Mouse (Mus musculus): ENCODE results near the gene Larp1b.

The Larp1b gene

DNA sequence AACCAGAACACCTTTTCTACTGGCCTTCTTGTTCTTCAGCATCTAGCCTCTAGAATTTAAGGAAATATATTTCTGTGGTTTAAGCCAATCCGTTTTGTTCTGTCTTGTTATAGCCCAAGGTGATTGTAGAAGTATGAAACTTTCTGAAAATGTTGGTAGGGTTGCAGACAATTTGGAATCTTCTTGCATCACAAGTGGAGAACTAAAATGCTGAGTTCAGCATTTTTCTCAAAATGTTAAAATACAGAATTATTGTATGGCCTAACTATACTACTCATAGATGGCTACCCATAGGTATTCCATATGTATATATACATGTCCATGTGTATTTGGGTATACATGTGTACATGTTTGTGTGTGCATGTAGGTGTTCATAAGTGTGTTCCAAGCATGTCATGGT lies 81.1 kb downstream of the Larp1b start:
- DNase-seq = no peak

DNA sequence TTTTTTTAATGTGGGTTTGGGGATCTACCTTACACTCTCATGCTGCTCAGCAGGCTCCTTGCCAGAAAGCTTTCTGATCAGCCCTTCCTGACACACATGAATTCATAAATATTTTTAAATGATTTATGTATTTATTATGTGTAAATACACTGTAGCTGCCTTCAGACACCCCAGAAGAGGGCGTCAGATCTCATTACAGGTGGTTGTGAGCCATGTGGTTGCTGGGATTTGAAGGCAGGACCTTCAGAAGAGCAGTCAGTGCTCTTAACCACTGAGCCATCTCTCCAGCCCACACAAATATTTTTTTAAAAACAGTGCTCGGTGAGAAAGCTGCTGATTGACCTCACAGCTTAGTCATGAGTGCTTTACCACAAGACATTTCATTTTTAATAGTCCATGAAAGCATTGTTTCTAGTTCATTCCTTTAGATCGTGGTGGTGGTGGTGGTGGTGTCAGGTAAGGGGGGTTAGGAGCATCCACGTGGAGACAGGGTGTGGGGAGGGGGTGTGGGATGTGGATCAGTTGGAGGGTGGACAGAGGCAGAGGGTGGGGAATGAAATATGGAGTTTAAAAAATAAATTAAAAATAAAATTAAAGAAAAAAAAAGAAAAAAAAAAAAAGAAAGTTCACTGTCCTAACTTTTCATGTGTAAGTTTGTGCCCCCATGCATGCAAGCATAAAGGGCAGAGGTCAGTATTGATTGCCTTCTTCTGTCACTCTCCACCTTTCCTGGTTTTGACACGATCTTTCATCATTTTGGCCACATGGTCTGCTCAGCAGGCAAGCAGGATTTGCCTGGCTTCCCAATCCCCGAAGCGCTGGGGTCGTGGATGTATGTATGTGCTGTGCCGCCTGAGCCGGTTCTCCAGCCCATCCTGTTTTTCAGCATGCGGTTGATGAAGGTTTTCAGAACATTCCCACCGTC lies 81.9 kb downstream of the Larp1b start:
- no peak for DNase-seq

DNA sequence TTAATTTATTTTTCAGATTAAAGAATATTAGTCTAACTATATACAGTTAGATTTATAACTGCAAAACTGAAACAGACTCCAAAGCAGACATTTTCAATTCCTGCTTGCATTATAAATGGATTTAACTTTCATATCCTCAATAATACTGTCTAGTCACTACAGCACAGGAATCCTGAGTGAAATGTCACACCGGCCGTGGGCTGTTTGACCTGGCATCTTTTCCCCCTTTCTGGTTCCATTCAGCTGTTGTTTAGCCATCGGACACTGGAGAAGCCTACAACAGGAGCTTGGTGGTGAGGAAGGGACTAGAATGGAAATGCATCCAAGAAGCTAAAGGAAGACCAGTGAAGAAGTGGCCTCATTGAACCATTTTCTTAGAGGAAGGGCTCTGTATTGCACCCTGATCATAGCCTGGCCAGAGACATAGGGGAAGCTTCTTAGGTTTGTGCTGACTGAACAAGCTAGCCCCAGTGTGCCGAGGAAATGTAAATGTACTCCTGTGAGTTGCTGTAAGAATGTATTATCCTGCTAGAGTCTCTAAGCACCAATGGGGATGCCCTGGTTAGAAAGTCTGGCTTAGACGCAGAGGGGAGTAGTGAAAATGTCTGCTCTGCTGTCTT lies 88.8 kb downstream of the Larp1b start:
- DNase-seq = no peak

DNA sequence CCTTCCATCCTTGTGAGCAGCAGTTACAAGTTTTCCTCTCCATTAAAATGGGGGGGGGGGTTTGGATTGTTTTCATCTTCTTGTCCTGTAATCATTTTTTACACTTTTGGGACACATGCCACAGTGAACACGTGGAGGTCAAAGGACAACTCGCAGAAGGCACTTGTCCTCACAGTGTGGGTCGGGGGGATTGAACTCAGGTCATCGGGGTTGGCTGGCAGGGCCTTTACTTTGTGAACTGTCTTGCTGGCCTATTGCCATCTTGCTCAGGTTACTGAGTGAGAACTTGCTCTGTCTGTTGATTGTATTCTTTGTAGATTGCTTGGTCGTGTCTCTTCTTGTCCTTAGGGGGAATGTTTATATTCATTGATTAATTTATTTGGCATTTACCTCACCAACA lies 91.6 kb downstream of the Larp1b start:
- DNase-seq = no peak

DNA sequence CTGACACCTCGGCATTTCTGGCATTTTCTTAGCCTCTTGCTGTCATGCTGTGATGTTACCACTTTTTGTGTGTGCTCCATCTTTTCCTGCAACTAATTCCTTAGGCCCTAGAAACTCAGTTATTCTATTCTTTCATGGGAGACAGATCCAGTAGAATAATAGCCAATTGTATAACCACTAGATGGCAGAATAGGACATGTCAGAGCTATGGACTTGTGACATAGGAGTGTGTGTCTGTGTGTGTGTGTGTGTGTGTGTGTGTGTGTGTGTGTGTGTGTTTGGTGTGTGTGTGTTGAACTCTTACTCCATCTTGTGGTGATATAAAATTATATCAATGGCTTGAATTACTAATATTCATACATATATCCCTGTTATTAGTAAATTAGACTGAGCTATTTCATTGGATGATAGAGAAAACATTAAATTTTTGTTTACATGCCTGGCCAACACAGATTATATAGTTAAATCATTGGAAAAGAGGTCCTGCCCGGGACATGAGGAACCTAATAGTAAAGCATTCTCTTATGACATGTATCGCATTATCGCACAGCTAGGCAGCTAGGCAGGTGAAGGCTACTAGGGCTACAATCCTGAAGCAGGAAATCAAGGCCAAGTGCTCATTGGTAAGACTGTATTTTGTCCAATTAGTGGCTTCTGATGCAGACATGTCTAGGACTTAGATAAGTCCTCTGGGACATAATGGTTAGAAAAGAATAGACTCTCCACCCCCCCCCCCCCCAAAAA lies 92.7 kb downstream of the Larp1b start:
- DNase-seq = peak; percentile 29

DNA sequence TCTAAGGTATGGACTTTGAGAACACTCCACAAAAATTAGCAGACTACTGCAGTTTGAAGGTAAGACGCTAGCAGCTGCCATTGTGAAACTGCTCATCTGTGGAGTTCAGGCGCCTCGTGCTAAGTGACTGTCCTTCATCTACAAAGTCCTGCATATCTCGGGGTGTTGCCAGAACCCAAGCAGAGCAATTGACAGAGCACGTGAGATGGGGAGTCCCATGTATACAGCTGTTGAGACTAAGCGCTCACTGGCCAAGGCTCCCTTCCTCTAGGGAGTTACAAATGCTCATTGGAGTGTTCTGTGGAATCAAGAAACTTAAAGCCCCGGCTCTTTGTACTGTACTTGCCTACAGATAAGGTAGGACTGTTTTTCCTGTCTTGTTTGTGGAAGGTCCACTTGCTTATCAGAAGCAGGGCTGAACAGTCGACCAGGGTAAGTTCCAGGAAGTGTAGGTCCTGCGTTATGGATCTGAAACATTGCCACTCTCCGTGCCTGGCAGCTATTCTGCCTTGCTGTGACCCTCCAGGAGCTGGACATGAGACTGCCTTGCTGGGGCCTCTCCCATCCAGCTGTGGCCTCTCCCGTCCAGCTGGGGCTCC lies 94.2 kb downstream of the Larp1b start:
- no peak for DNase-seq

DNA sequence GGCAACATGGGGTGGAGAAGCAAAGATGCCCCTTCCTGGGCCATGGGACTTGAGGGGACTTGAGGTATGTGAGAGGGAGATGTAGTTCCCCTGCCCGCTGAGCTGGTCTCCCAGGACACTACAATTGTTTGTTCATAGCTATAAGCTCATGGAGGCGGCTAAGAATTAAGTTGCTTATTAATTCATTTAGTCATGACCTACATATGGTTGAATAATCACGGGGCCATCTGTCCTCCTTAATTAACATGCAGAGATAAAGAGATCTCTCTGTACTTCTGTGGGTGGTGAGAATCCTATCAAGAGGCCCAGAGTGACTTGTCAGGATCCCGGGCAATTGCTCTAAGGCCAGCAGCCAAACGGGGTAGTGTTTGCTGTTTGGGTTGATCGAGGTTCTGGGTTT lies 98.2 kb downstream of the Larp1b start:
- DNase-seq = no peak

DNA sequence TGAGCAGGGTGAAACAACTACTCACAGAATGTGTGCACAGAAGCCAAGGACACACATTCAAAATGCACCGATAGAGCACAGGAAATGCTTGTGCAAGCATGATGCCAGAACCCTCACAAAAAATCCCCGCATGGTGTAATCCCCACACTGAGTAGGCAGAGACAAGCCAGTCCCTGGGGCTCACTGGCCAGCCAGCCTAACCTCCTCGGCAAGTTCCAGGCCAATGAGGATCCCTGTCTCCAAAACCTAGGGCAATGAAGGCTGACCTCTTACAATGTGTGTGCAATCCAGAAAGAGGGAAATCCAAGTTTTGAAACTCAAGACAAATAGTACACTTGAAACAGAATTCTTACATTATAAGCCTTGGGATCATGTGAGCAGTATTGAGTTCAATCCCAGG lies 103.7 kb downstream of the Larp1b start:
- no peak for DNase-seq

DNA sequence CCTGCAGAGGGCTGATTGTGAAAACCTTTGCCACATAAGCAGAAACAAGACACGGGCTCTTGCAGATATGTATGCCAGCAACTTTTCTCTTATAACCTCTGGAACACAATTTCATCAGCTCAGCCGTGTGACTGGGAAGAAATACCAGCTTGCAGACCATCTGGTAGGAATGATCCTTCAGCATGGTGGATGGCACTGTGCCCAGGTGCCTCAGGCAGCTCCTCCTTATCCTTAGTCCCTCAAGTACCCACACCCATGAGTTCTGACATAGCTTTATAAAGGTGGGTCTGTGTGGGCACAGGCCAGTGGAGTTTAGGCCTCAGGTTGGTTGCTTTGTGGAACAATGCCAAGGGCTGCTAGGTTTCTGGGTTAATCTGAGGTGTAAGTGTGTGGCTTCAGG lies 108.8 kb downstream of the Larp1b start:
- DNase-seq = no peak

DNA sequence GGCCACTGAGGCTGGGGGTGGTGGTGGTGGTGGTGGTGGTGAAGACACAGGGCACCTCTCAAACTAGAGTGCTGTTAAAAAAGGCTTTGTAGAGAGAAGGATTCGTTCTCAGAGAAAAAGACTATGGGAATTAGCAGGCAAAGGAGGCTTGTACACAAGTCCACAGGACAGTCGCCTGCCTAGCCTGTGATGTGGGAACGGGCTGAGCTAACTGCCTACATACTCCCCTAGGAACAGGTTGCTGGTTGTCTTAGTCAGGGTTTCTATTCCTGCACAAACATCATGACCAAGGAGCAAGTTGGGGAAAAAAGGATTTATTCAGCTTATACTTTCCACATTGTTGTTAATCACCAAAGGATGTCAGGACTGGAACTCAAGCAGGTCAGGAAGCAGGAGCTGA lies 109.6 kb downstream of the Larp1b start:
- DNase-seq = no peak

DNA sequence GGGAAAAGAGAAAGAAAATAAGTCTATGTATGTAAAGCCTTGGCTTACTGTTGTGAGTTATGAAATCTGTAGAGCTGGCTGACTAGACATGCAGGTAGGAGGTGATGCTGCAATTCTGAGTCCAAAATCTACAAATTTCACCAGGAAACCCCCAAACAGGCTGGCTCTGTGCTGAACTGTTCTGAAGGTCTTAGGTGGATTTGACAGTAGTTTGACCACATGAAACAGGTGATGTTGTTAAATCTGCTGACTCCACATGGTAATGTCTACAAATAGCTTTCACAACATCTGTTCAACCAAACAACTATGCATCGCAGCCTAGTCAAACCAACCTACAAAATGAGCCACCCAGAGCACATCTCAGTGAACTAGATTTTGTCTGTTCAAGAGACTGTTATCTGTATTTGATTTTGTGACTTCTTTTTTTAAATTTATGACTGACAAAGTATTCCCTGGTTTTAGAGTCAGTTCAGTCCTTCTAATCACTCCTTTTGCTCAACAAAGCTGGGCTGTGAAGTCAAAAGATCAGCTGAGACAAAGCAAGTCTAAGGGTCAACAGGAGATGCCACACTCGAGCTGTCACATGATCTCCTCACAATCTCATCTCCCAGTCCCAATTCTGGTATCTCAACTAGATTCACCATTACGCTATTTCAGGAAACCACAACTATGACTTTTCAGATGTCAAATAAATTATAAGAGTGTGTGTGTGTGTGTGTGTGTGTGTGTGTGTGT lies 112.4 kb downstream of the Larp1b start:
- no peak for DNase-seq

DNA sequence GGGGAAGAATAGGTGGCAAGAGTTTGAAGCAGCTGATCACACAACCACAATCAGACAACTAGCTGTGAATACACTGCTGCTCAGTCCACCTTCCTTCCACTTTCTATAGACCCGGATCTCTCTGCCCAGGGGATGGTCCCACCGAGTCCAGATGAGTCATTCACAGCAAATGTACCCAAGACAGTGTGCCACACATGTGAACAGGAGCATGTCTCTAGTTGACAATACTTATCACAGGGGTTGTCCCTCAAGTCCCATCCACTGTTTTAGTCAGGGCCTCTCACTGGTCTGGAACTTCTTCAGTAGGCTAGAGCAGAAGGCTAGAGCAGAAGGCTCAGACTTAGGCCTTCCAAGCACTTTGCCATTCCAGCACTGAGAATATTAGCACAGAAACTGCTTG lies 113.1 kb downstream of the Larp1b start:
- DNase-seq = no peak

DNA sequence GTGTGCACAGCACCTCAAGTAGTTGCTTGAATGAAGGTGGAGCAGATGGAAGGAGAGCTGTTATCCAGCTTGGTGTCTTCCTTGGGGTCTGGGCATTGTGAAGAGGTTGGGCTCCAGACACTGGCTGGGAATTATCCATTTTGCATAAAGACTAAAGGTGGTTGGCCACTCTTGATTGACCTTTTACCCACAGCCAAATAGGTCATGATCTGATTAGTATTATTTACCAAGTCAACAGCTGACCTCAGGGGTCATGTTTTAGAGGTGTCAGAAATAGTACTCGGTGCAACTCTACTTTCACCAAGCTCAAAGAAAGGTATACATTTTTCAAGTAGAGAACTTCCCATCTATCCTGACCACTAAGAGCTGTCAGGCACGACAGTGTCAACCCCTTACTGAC lies 115.7 kb downstream of the Larp1b start:
- no peak for DNase-seq

DNA sequence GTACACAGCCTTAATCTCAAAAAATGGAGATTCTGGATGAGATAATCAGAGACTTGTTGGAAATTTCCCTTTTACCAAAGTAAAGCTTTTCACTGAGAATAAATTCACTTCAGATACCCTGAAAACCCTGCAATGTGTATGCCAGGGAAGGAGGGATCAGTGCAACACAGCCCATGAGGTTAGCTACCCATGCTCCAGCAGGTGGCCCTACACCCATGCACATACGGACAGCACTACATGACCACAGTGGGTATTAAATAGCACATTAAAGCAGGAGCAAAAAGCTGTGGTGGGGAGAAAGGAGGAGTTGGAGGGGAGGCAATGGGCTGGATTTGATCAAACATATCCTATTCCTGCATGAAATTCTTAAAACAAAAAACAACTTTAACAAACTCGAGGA lies 120.9 kb downstream of the Larp1b start:
- DNase-seq = no peak

DNA sequence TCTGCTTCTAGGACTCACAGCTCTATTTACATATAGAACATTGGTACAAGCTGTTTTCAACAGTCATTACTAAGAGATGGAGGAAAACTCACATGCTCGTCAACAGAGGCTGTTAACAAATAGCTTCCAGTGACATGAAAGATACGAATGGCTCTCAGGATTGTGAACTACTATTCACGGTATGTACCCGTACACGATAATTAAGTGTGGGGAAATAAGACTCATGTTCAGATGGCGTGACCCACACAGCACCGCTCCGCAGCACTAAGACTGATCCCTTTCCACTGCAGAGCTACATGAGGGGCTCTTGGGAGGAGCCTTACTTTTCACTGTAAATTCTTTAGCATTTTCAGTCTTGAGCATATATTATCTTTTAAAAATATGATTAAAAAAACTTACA lies 125.7 kb downstream of the Larp1b start:
- DNase-seq = no peak

DNA sequence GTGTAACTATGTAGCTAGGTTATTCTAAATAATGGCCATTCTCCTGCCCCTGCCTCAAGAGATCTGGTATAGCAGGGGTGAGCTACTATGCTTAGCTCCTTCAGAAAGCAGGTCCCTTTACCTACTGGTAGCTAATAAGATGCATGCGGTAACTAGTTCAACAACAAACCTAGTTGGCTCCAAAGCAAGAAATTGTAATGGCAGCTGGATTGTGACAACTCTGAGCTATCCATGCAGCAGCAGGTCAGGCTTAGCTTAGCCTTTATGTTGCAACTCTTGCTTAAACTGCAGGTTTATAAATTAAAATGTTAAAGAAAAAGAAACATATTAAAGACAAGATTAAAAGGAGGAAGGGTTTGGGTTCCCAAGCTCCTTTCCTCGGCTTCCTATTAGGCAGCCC lies 129.0 kb downstream of the Larp1b start:
- no peak for DNase-seq

DNA sequence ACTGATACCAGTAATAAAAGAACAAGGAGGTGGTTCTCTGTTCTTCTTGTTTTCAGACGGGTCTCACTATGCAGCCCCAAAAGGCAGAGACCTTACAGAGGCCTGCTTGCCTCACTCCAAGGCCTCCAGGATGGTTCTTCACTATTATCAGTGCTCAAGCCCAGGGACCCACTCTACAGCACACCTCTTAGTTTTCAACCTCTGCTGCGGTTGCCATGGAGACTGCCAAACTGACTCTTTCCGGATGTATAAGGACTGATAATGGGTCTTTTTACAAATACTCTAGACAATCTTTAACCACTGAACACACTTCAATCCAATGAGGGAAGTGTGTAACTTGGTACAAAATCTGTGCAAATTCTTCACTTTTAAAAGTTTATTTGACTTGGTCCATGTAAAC lies 131.1 kb downstream of the Larp1b start:
- peak; percentile 40 for DNase-seq

DNA sequence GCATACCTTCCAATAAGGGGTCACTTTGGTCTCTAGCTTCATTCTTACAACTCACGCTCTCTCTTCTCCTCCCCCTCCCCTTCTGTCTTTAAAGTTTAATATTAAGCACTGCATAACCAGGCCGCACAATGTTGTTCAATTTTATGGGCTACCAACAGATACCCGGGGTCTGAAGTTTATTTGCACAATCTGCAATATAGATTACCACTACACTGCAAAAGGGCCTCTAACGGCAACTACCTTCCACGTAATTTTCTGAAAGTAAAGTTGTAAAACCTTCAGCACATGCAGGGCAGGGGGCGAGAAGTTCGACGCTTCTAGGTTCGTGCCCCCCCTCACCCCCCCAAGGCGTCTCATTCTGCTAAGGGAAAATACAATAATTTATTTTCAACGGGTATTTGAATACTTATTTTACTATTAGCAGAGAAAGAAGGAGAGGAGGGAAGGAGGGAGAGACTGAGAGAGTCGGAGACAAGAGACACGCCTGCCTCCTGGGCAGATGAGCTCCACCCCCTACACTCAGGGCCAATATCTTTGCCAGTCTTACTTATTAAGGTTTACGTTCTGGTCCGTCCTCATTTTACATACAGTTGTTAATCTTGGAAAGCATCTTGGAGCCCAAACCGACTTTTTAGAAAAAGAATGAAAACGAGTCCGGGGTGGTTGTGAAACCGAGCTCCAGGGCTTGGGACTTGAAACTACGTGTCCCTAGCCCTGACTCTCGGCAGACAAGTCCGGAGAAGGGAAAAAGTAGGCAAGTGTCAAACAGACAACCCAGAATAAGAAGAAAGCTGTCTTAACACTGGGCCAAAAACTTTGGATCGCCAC lies 132.1 kb downstream of the Larp1b start:
- peak; percentile 31 for DNase-seq

DNA sequence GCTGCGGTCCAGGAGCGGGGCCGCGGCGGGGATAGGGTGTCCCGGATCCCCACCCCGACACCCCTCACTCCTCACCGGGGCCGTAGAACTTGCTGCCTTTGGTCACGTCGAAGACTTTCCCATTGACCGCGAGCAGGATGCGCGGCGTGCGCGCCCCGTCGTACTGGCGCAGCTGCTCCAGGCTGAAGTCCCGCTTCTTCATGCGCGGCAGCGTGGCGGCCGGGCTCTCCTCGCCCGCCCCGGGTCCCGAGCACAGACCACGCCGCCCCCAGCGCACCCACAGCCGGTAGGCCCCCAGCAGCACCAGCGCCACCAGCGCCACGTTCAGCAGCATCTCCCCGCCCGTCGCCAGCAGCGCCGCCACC lies 132.9 kb downstream of the Larp1b start:
- DNase-seq = no peak

DNA sequence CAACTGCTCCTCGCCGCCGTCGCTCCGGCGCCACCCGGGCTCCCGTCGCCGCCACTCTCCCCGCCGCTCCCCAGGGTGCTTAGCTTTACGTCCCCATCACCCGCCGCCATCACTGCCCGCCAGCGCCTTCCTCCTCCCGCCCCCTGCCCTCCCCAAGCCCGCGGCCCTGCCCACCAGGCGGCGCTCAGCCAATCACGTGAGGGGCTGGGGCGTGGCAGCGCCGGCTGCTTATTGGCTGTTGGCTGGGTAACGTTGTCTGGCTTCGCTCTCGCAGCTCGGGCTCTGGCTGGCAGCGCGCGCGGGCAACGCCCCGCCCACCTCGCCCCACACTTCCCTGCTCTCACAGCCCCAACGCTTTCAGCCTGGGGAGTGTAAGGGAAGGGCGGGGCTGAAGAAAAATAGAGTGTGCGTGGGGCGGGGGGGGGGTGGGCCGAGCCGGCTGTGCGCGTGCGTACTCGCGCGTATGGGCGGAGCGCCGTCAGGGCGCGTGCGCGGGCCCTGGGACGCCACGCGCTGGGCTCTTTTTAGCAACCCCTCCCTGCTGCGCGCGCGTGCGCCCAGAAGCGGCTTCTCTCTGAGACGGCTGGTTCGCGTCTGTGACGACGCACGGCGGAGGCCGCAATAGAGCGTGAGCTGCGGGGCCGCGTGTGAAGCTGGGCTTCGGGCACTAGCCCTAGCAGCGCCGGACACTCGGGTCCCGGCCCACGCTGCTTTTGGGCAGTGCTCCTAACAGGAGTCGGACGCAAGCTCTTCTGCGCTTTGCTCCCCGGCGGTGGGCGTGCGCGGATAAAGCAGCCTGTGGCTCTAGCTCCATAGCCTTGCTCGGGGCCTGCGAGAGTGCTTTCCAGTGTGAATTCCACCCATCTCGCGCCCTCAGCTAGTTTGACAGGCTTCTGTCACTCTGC lies 133.5 kb downstream of the Larp1b start, which contains the start of gene Pgrmc2:
TSS of gene Pgrmc2 (minus strand) at position 162 of the 905 bp plus-strand sequence.
- peak; percentile 98 for DNase-seq

DNA sequence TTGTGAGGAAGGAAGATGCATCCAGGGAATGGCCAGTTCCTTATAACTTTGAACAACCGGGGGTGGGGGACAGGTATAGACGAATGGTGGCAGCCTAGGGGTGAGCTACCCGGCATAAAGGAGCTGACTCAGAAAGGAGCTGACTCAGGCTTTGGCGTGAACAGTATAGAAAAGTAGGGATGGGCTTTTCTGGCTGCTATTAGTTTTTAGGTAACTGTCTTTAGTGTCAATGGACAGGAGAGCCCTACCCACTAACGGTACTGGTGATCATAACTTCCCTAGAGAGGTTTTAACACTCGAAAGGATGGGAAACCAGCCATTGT lies 134.1 kb downstream of the Larp1b start:
- DNase-seq = no peak
